Mouse (Mus musculus) stomach, postnatal 0 days (tissue): ENCODE results near the gene Cox4i2. TPM values are rescaled to one million over a fixed set of nuclear protein-coding genes. Genes with fewer than 3 reads are reported as not detected.
A peak's percentile ranks its signal among the peaks of the same experiment; 100 is the strongest.

Source experiments
- ATAC-seq: fragments of 200-750 bp; cut with Nextera tagmentation; 2 replicates; pipeline ENCODE4 v1.8.0; 2017; ENCODE audit not compliant: low FRiP score, low TSS enrichment
- DNase-seq: peaks from one replicate; pipeline ENCODE4 v3.0.0-alpha.2; 2016; ENCODE audit warnings: low spot score
- H3K27ac ChIP-seq: fragments of 300-500 bp; sonication (generic); replicated peaks from 2 replicates; pipeline ENCODE4 v1.5.1; 2014; ENCODE audit warnings: mild to moderate bottlenecking, control low read depth
- H3K27me3 ChIP-seq: fragments of 300-500 bp; sonication (generic); 2 replicates; pipeline ENCODE4 v1.6.1; 2014; ENCODE audit warnings: low read length; ENCODE audit not compliant: control insufficient read depth, insufficient read depth
- H3K36me3 ChIP-seq: fragments of 300-500 bp; sonication (generic); 2 replicates; pipeline ENCODE4 v1.6.1; 2014; ENCODE audit warnings: low read length, mixed read lengths; ENCODE audit not compliant: control insufficient read depth, insufficient read depth
- H3K4me1 ChIP-seq: fragments of 300-500 bp; sonication (generic); replicated peaks from 2 replicates; pipeline ENCODE4 v1.6.1; 2014; ENCODE audit warnings: antibody characterized with exemption; ENCODE audit not compliant: control insufficient read depth, insufficient read depth
- H3K4me2 ChIP-seq: fragments of 300-500 bp; sonication (generic); replicated peaks from 2 replicates; pipeline ENCODE4 v1.6.1; 2014; ENCODE audit warnings: low read depth, mild to moderate bottlenecking, control low read depth, moderate library complexity
- H3K4me3 ChIP-seq: fragments of 300-500 bp; sonication (generic); 2 replicates; pipeline ENCODE4 v1.5.1; 2014; ENCODE audit warnings: low read depth, low read length, control low read depth
- H3K9ac ChIP-seq: fragments of 300-500 bp; sonication (generic); 2 replicates; pipeline ENCODE4 v1.6.1; 2014; ENCODE audit warnings: mild to moderate bottlenecking, low read length, control low read depth, mixed read lengths
- H3K9me3 ChIP-seq: fragments of 300-500 bp; sonication (generic); 2 replicates; pipeline ENCODE4 v1.6.1; 2016; ENCODE audit warnings: low read length; ENCODE audit not compliant: control insufficient read depth
- CTCF ChIP-seq: IDR thresholded peaks from 2 replicates; pipeline ENCODE4 v1.5.1; 2016; ENCODE audit warnings: antibody characterized with exemption, low read depth, mild to moderate bottlenecking, moderate library complexity
- EP300 ChIP-seq: optimal IDR thresholded peaks from 2 replicates; pipeline ENCODE3; 2016; ENCODE audit warnings: antibody characterized with exemption
- WGBS: fragments of 180-500 bp; shearing (Covaris S2); extraction: QIAGEN DNeasy Blood & Tissue Kit; methylation state at CpG from one replicate; pipeline ENCODE4 v1.1.7; 2014; 5-methylcytosine and 5-hydroxymethylcytosine counted together
- polyA plus RNA-seq: library from polyadenylated mRNA; unstranded; fragments of >200 nt; fragmentation: Nextera tagmentation; extraction: Ambion mirVana; gene quantifications from 2 replicates; pipeline ENCODE4 v1.2.1, GENCODE M21; 2015

The Cox4i2 gene
- polyA plus RNA-seq, 1 experiment from 2014 or later: 10.6 TPM

DNA sequence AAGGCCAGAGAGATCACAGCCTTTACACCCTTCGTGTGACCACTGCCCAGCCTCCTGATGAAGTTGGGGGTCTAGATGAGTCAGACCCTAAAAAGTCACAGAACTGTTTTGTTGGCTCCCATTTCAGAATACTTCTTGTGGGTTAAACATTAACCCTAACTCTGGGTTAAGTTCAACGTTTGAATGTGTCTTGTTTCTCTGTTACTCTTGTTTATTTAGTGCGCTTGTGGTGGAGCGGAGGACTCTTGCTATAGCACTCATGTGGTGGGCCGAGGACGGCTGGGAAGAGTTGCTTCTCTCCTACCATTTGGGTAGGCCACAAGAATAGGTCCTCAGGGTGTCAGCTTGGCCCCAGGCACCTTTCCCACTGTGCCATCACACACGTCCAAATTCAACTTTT, 25.4 kb upstream of the Cox4i2 start:
- H3K9ac ChIP-seq: no peak overlapping the region
- peak; percentile 17 for DNase-seq
- H3K4me1 ChIP-seq: peaks cover 10% of the 10 kb centered on the region
- peak overlapping the region; percentile 91 for H3K27ac ChIP-seq
- no peaks in the 10 kb centered on the region for H3K9me3 ChIP-seq
- H3K4me2 ChIP-seq: no peak overlapping the region
- H3K4me3 ChIP-seq: no peak overlapping the region
- H3K36me3 ChIP-seq: no peaks in the 10 kb centered on the region
- 51% methylated on average over 7 of the region's 7 CpGs for WGBS
- ATAC-seq: no peak
- no peaks in the 10 kb centered on the region for H3K27me3 ChIP-seq
- TF ChIP-seq CTCF (no peak), EP300 (no peak)

DNA sequence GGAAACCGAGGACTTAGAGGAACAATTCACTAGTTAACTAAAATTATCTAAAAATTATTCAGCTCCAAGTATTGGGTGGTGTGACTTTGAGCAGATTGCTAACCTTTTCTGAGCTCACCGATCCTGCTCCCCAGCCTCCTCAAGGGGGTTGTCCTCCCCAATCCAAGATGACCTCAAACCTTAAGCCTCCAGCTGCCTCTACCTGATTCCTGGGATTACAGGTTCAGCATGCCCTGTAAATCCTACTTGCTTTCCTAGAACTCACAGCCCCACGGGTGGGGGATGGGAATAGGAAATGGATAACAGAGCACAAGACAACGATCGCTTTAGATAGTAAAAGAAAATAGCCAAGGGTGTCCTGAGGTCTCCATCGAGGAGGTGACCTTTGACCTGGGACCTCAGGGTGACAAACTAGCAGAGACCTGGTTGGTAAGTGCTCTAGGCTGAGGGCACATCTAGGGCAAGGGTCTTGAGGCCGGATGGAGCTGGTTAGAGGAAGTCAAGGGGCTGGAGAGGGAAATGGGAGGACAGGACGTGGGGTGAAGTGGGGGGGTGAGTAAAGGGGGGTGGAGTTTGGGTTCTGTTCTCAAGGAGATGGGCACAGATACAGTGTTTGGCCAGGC, 24.8 kb upstream of the Cox4i2 start:
- ATAC-seq (no peak; the same call in 1 of the 2 replicates), DNase-seq (no peak)
- TF ChIP-seq CTCF (no peak), EP300 (no peak)
- Histone ChIP-seq H3K36me3 (no peaks in the 10 kb centered on the region), H3K27ac (peak overlapping the region; percentile 91), H3K4me2 (no peak overlapping the region; the same call in 1 of the 2 replicates), H3K27me3 (no peaks in the 10 kb centered on the region), H3K4me1 (peaks cover 9% of the 10 kb centered on the region), H3K9me3 (no peaks in the 10 kb centered on the region), H3K9ac (no peak overlapping the region), H3K4me3 (no peak overlapping the region)
- 29% methylated on average over 8 of the region's 8 CpGs for WGBS

GRCm38 (mm10) chr2:152729636-152730020, 24.3 kb upstream of the Cox4i2 start:
- no peaks in the 10 kb centered on the region for H3K27me3 ChIP-seq
- ATAC-seq (peak; percentile 66), DNase-seq (peak; percentile 72)
- no peaks in the 10 kb centered on the region for H3K36me3 ChIP-seq
- no peak for TF ChIP-seq EP300
- no peak for TF ChIP-seq CTCF
- no peak overlapping the region; the same call in 1 of the 2 replicates for H3K4me2 ChIP-seq
- H3K4me1 ChIP-seq: peaks cover 11% of the 10 kb centered on the region
- 22% methylated on average over 7 of the region's 7 CpGs for WGBS
- peak overlapping the region; percentile 91 for H3K27ac ChIP-seq
- no peak overlapping the region for H3K4me3 ChIP-seq
- H3K9me3 ChIP-seq: no peaks in the 10 kb centered on the region
- 0 out of 2 replicates have a peak overlapping the region, but pooled peaks have one; percentile 13 for H3K9ac ChIP-seq

DNA sequence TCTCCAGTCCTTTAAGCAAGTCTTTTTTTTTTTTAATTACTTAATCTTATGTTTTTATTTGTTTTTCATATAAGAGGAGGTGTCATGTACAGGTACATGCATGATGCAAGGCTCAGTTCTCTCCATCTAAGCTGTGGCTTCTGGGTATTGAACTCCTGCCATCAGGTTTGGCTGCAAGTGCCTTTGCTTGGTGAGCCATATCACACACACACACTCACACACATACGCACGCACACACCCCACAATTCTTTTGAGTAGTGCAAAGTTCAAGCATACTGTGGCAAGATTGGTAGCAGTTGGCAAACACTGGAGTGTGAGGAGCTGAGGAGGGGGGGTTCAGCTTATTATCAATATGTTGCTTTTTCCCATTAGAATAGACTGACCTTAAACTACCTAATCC, 20.8 kb upstream of the Cox4i2 start:
- WGBS: 62% methylated on average over 2 of the region's 2 CpGs
- no peak for TF ChIP-seq CTCF
- no peak for TF ChIP-seq EP300
- Histone ChIP-seq H3K4me1 (peaks cover 11% of the 10 kb centered on the region), H3K9me3 (no peaks in the 10 kb centered on the region), H3K27ac (peak overlapping the region; percentile 14; the same call in 1 of the 2 replicates), H3K4me2 (no peak overlapping the region), H3K4me3 (no peak overlapping the region), H3K27me3 (no peaks in the 10 kb centered on the region), H3K36me3 (no peaks in the 10 kb centered on the region), H3K9ac (no peak overlapping the region)
- DNase-seq (peak; percentile 82), ATAC-seq (no peak)

DNA sequence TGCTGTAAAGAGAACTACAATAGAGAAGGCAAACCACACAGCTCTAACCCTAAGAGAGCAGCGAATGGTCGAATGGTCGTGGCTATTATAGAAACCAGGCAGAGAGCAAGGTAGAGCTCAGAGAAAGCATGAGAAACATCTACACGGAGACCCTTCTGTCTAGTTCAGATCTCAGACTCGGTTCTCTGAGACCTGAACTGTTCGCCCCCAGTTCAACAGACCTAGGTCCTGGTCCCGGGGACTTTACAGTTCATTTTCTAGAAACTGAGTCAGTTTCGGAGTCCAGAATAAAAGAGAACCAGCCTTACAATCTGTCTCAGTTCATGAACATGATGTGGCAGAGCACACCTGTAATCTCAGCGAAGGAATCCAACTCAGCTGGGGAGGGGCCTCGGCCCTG, 19.5 kb upstream of the Cox4i2 start:
- Histone ChIP-seq H3K9ac (peak overlapping the region; percentile 5), H3K4me3 (peak overlapping the region; percentile 78), H3K4me2 (peak overlapping the region; percentile 86), H3K9me3 (no peaks in the 10 kb centered on the region), H3K36me3 (no peaks in the 10 kb centered on the region), H3K27ac (peak overlapping the region; percentile 93), H3K27me3 (no peaks in the 10 kb centered on the region), H3K4me1 (0 out of 2 replicates have a peak, but pooled peaks cover 8% of the 10 kb centered on the region)
- DNase-seq (peak; percentile 28), ATAC-seq (no peak)
- WGBS: 13% methylated on average over 10 of the region's 10 CpGs
- TF ChIP-seq EP300: no peak
- TF ChIP-seq CTCF: no peak

DNA sequence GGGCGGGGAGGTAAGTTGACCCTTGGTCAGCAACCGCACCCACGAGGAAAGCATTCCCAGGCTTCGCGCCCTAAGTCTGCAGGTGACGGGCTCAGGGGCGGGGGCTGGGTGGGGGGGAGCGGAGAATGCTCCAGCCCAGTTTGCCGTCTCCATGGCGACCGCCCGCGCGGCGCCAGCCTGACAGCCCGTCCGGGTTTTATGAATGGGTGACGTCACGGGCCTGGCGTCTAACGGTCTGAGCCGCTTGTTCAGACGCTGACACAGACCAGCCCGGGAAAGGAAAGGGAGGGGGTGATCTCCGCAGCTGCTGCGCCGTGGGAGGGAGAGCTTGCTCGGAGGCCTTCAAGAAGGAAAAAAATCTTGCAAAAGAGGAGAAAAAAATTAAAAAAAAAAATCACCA, 19.0 kb upstream of the Cox4i2 start:
- WGBS: under 1% methylated on average over 28 of the region's 28 CpGs

More for the DNA sequence above, 19.0 kb upstream of the Cox4i2 start:
- H3K27me3 ChIP-seq: no peaks in the 10 kb centered on the region
- H3K9me3 ChIP-seq: no peaks in the 10 kb centered on the region
- H3K9ac ChIP-seq: peak overlapping the region; percentile 53
- ATAC-seq: peak; percentile 77
- peak; percentile 93 for TF ChIP-seq EP300
- TF ChIP-seq CTCF: no peak
- peak overlapping the region; percentile 93 for H3K27ac ChIP-seq
- no peaks in the 10 kb centered on the region for H3K36me3 ChIP-seq
- DNase-seq: peak; percentile 99
- H3K4me2 ChIP-seq: peak overlapping the region; percentile 86
- H3K4me1 ChIP-seq: 0 out of 2 replicates have a peak, but pooled peaks cover 6% of the 10 kb centered on the region
- H3K4me3 ChIP-seq: peak overlapping the region; percentile 78
